Mouse (Mus musculus): ENCODE measurements around the gene Rps12-ps3.

DNA sequence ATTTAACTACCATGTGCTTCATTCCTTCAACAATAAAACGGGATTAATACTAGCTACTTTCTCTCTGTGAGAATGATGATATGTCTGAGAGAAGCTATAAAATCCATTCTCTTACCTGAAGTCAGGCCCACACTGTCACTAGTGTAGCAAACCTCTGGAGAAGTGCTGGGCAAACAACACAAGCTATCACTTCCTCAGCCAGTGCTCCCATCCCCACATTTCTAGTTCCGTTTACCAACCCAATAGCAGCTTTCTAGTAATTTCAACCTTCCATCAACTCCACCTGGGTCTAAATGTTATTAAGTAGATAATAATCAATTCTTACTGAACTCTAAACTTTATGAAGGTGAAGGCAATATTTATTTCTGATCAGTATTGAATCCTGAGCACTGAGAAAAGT, 20.9 kb downstream of the Rps12-ps3 start:
- TF ChIP-seq CTCF (IDR thresholded peaks at IDR 0.05): no peak
- TF ChIP-seq EP300 (IDR thresholded peaks at IDR 0.05): no peak

Data from lung, postnatal 0 days (tissue).